Mouse (Mus musculus) lung, adult 2 months (tissue): Measurements from ENCODE around the gene Rbm24.

Experiments used
- CTCF ChIP-seq: fragments of 200-500 bp; IDR thresholded peaks from 2 replicates; pipeline ENCODE4 v1.5.1; 2011; ENCODE audit warnings: mild to moderate bottlenecking, low read length, control low read depth; ENCODE audit not compliant: insufficient read depth
- POLR2A ChIP-seq: fragments of 200-500 bp; IDR thresholded peaks from 2 replicates; pipeline ENCODE4 v1.6.1; 2011; ENCODE audit warnings: low read depth, mild to moderate bottlenecking, control low read depth, low read length, borderline replicate concordance; ENCODE audit errors: extremely low read depth

DNA sequence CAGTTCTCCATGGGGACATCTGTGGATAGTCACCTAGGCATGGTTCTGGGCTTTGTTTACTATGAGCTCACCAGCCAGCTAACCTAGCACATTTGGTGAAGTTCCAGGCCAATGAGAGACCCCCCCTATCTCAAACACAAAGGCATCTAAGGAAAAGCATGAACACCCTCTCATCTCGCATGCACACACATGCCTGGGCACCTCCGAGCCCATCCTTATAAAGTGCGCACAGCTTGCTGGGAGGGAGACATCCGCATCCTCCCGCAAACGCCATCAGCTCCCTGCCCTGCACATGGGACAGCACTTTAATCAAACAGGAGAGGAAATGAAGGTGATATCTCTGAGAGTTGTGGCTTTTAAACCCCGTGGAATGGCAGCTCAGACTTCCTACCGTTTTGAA is 50.0 kb downstream of the Rbm24 start:
- no peak for TF ChIP-seq POLR2A
- no peak for TF ChIP-seq CTCF
